Mouse (Mus musculus): ENCODE measurements around the gene Gm21970.

GRCm38 (mm10) chr16:91353177-91353576 is 38.3 kb upstream of the Gm21970 start:
- TF ChIP-seq CTCF (IDR thresholded peaks at IDR 0.05; ENCODE audit: extremely low read depth, insufficient read length, insufficient replicate concordance, low read depth, low read length), result no peak
- TF ChIP-seq POLR2A (IDR thresholded peaks at IDR 0.05; ENCODE audit: low read depth, low read length), result no peak
